Mouse (Mus musculus) small intestine, adult 2 months (tissue): ENCODE results near the gene Gm49393.
"Not testable (repeated sequence)": the region's sequence is repeated elsewhere in the genome, so short reads cannot be mapped to it uniquely, and the experiment has no call there.

Source experiments
- CTCF ChIP-seq: fragments of 200-500 bp; IDR thresholded peaks from 2 replicates; pipeline ENCODE4 v1.5.1; 2012; ENCODE audit warnings: low read depth, mild to moderate bottlenecking, control low read depth, inconsistent platforms, low read length, moderate library complexity, mixed read lengths; ENCODE audit not compliant: insufficient replicate concordance, insufficient read length; ENCODE audit errors: extremely low read depth
- POLR2A ChIP-seq: fragments of 200-500 bp; IDR thresholded peaks from 2 replicates; pipeline ENCODE4 v1.6.1; 2012; ENCODE audit warnings: low read depth, mild to moderate bottlenecking, control low read depth, inconsistent platforms, low read length, moderate library complexity

DNA sequence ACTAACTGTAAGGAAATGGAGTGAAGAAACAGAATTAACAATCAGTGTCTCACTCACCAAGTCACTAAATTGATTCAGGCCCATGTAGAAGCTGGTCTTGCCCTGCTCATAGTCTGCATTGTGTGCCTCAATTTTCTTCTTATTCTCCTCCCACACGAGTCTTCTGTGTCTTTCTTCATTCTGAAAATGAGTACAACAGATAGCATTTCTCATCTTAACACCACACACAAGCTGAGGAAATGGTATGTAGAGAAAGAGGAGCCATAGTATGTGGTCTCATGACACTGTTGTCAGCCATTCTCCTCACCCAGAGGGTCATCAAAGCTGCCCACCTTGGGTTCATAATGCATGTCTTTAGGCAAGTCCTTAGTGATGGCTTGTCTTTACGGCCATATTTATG lies at the start of gene Gm49393:
- not testable (repeated sequence) for TF ChIP-seq CTCF, POLR2A
